Mouse (Mus musculus) leukemia stem cell, adult 10-12 weeks (primary cell): ENCODE data around the gene Olfr155. TPM values are rescaled to one million over a fixed set of nuclear protein-coding genes. Genes with fewer than 3 reads are reported as not detected.

ENCODE experiments used
- polyA plus RNA-seq: library from polyadenylated mRNA; stranded (reverse); fragments of >175 nt; gene quantifications from 2 replicates; pipeline ENCODE4 v1.2.3, GENCODE M21; 2012; ENCODE audit warnings: low replicate concordance

Gene Olfr155
- polyA plus RNA-seq, result not detected in 2 replicates

DNA sequence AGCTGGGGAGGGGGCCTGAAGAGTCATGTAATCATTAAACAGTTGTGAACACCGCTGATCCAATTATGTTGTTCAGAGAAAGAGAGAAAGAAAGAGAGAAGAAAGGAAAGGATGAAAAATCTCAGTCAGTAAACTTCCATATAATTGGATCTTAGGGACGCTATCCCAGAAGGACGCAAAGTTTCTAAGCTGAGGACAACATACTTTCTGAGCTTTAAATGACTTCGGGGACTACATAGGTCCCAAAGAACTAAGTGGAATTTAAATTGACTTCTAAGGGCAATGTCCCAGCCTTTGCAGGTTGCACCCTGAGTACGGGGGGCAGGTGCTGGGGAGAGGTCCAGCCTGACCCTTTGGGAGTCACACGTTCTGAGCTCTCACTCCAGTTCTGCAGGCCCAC lies at the start of gene Olfr155:
Gene Olfr155, plus strand, starts transcription at position 301 of the 400 bp plus-strand sequence.

GRCm38 (mm10) chr4:43823845-43824337 lies 27.5 kb upstream of the Olfr155 start, which contains the start of gene Olfr156:
Gene Olfr156 (minus strand): TSS chr4:43823895.

DNA sequence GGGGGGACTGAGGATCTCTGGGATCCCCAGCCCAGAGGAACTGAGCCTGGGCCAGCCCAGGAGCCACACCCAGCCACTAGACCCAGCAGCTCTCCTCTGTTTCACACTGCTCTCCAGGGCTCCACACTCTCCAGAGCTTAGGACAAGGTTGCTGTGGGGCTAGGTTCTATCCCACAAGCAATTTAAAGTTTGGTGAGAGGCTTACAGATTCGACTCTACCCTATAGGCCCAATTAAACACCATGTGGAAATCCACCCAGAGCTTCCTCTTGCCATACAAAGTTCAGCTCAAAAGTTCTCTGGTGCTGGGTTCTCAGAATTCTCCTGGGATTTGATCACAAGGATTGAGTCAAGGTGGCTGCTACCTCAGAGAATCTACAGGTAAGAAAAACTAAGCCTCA lies 11.3 kb upstream of the Olfr155 start, which contains the start of gene Olfr157:
Gene Olfr157, minus strand, starts transcription at position 101 of the 400 bp plus-strand sequence.

DNA sequence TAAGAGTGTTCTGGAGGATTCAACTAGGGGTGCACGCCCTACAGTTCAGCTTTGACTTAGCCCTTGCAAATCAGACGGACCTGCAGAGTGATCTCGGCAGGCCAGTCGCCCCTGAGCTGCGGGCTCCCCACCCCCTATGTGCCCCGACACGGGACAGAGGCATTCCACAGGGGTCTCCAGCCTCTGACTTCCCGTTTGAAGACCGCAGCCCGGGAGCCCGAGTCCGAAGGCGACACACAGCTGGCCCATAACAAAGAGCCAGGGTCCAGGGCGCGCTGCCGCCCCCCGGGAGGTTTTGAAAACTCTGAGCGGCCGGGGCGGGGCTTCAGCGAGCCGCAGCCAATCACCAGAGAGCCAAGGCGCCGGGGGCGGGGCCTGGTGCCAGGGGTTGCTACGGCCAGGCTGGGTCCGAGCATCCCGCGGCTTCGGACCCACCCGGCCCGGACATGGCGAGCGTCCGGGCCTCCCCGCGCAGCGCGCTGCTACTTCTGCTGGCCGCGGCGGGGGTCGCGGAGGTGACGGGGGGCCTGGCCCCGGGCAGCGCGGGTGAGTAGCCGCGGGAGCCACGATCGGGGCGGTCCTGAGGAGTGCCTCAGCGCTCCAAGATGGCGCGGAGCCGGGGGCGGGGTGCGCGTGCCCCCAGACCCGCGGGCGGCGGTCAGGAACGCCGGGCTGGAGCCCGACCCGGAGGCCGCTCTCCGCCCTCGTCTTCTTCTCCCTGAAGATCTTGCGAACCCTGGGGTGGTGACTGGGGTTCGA lies 24.0 kb downstream of the Olfr155 start, which contains the start of gene Reck:
Gene Reck, plus strand, starts transcription at position 371 of the 759 bp plus-strand sequence.

Other genes with a start within 250 kb of the Olfr155 start
- gene Npr2, start 219.6 kb upstream of the Olfr155 start, polyA plus RNA-seq, result 0.08 and 0.18 TPM in 2 replicates
- gene Spag8, start 198.0 kb upstream of the Olfr155 start, polyA plus RNA-seq, result not detected in 2 replicates
- 13.6 and 20.8 TPM in 2 replicates for gene Hint2, start 195.1 kb upstream of the Olfr155 start, polyA plus RNA-seq
- gene Tmem8b, start 182.6 kb upstream of the Olfr155 start, polyA plus RNA-seq, result 0.60 and 1.3 TPM in 2 replicates
- not detected in 2 replicates for gene Fam221b, start 182.4 kb upstream of the Olfr155 start, polyA plus RNA-seq
- not detected in 2 replicates for gene Olfr70, start 150.8 kb upstream of the Olfr155 start, polyA plus RNA-seq
- gene Olfr71, start 141.3 kb upstream of the Olfr155 start, polyA plus RNA-seq, result 0.15 TPM in 1 of 2 replicates, not detected in the other
- gene Hrct1, start 124.4 kb upstream of the Olfr155 start, polyA plus RNA-seq, result 0.11 TPM in 1 of 2 replicates, not detected in the other
- gene Spaar, start 121.5 kb upstream of the Olfr155 start, polyA plus RNA-seq, result 0.03 TPM in 1 of 2 replicates, not detected in the other
- not detected in 2 replicates for gene Olfr159, start 80.6 kb upstream of the Olfr155 start, polyA plus RNA-seq
- gene Olfr156, start 27.7 kb upstream of the Olfr155 start, polyA plus RNA-seq, result not detected in 2 replicates
- gene Olfr157, start 11.4 kb upstream of the Olfr155 start, polyA plus RNA-seq, result not detected in 2 replicates
- 0.30 TPM in 1 of 2 replicates, not detected in the other for gene Reck, start 24.0 kb downstream of the Olfr155 start, polyA plus RNA-seq
- 3.6 and 23.8 TPM in 2 replicates for gene Glipr2, start 105.8 kb downstream of the Olfr155 start, polyA plus RNA-seq
- not detected in 2 replicates for gene Ccin, start 131.9 kb downstream of the Olfr155 start, polyA plus RNA-seq
- gene Clta, start 152.9 kb downstream of the Olfr155 start, polyA plus RNA-seq, result 312 and 355 TPM in 2 replicates
- gene Gne, start 232.6 kb downstream of the Olfr155 start, polyA plus RNA-seq, result 55.3 and 67.1 TPM in 2 replicates